Mouse (Mus musculus) testis, adult 2 months (tissue): ENCODE results near the gene Tex22.

Experiments
- CTCF ChIP-seq: fragments of 200-500 bp; IDR thresholded peaks from 2 replicates; pipeline ENCODE4 v1.5.1; 2012; ENCODE audit warnings: low read depth, mild to moderate bottlenecking, inconsistent platforms, low read length, moderate library complexity; ENCODE audit not compliant: control insufficient read depth, insufficient read depth, insufficient replicate concordance
- POLR2A ChIP-seq: fragments of 200-500 bp; IDR thresholded peaks from 2 replicates; pipeline ENCODE4 v1.6.1; 2012; ENCODE audit warnings: low read depth, mild to moderate bottlenecking, inconsistent platforms, low read length, moderate library complexity; ENCODE audit not compliant: control insufficient read depth

GRCm38 (mm10) chr12:113071321-113071720, 3.0 kb upstream of the Tex22 start:
- TF ChIP-seq POLR2A = no peak
- no peak for TF ChIP-seq CTCF
